Mouse (Mus musculus) lung, postnatal 36 days (tissue): ENCODE results near the gene Prg2.

Source experiments
- DNase-seq: peaks from one replicate; pipeline ENCODE4 v3.0.0; 2022; ENCODE audit warnings: mixed read lengths

The Prg2 gene

GRCm38 (mm10) chr2:84962906-84963507, 17.3 kb upstream of the Prg2 start:
- no peak for DNase-seq

- DNase-seq: no peak
Observed at GRCm38 (mm10) chr2:84964111-84964801, 16.0 kb upstream of the Prg2 start.

GRCm38 (mm10) chr2:84967318-84967991, 12.8 kb upstream of the Prg2 start:
- no peak for DNase-seq

GRCm38 (mm10) chr2:84975580-84975979, 4.7 kb upstream of the Prg2 start:
- DNase-seq: no peak

GRCm38 (mm10) chr2:84987930-84988329, 7.7 kb downstream of the Prg2 start, which contains the start of gene Prg3:
Prg3 (plus strand) TSS chr2:84988215.
- DNase-seq: no peak

- no peak for DNase-seq
Observed at GRCm38 (mm10) chr2:84996376-84996775, 16.1 kb downstream of the Prg2 start.

GRCm38 (mm10) chr2:84999486-85000181, 19.4 kb downstream of the Prg2 start:
- peak; percentile 42 for DNase-seq

- peak; percentile 63 for DNase-seq
Observed at GRCm38 (mm10) chr2:85001497-85001896, 21.2 kb downstream of the Prg2 start.

GRCm38 (mm10) chr2:85002575-85002974, 22.3 kb downstream of the Prg2 start:
- DNase-seq: no peak

GRCm38 (mm10) chr2:85004341-85004740, 24.1 kb downstream of the Prg2 start:
- no peak for DNase-seq

GRCm38 (mm10) chr2:85006600-85006999, 26.3 kb downstream of the Prg2 start:
- no peak for DNase-seq

- peak; percentile 53 for DNase-seq
Observed at GRCm38 (mm10) chr2:85007729-85008128, 27.5 kb downstream of the Prg2 start.

GRCm38 (mm10) chr2:85009212-85009611, 29.0 kb downstream of the Prg2 start:
- DNase-seq: no peak

- peak; percentile 21 for DNase-seq
Observed at GRCm38 (mm10) chr2:85011906-85012604, 31.8 kb downstream of the Prg2 start.

GRCm38 (mm10) chr2:85012679-85013078, 32.4 kb downstream of the Prg2 start:
- no peak for DNase-seq

- DNase-seq: no peak
Observed at GRCm38 (mm10) chr2:85013826-85014587, 33.7 kb downstream of the Prg2 start.

- DNase-seq: no peak
Observed at GRCm38 (mm10) chr2:85014588-85014982, 34.3 kb downstream of the Prg2 start.

GRCm38 (mm10) chr2:85022043-85022442, 41.8 kb downstream of the Prg2 start:
- DNase-seq: peak; percentile 56

GRCm38 (mm10) chr2:85026178-85026577, 45.9 kb downstream of the Prg2 start:
- no peak for DNase-seq

GRCm38 (mm10) chr2:85027281-85027680, 47.0 kb downstream of the Prg2 start:
- DNase-seq: no peak

- peak; percentile 28 for DNase-seq
Observed at GRCm38 (mm10) chr2:85029897-85030296, 49.6 kb downstream of the Prg2 start.

- no peak for DNase-seq
Observed at GRCm38 (mm10) chr2:85030989-85031388, 50.7 kb downstream of the Prg2 start.
